ENCODE assay signal across 17 mouse cellular contexts in genomic region chr13:14424836-14425235, GRCm38 (mm10).
A peak's percentile ranks its signal among the peaks of the same experiment; 100 is the strongest.
DNase-seq lines count a peak whose midpoint lies in the region; ATAC-seq lines count a peak whose summit lies in the region.
"Had no signal": no experiment of that assay in that cellular context is flagged by ENCODE, and none has a peak within 500 bp of the region (broad histone marks: within the 10 kb centered on the region; RNA-seq: fewer than 3 reads in every experiment).

No protein-coding gene starts in this region.

- ATAC-seq in frontal cortex, adult (ENCODE audit: low TSS enrichment): peak; percentile 92
- ATAC-seq in erythroblast, adult 5-6 weeks (replicated peaks; ENCODE audit: low FRiP score, poor library complexity, severe bottlenecking): no peak
- ATAC-seq: activated CD4-positive, CD25-positive, alpha-beta regulatory T cell, adult 4 months; forebrain, embryonic 13.5 days; Patski had no signal

- DNase-seq in frontal cortex, postnatal 25 days (ENCODE audit: low spot score in 2 of 2): no peak
- peak; percentile 44 for DNase-seq in right cerebral cortex, adult 18-20 months
- DNase-seq in right cerebral cortex, postnatal 4 days: no peak
- DNase-seq in left cerebral cortex, postnatal 14 days (ENCODE audit: low spot score in 2 of 2): peak; percentile 39 to 86
- DNase-seq in adrenal gland, postnatal 36 days: no peak
- DNase-seq: adrenal gland, adult 2 months; adrenal gland, postnatal 25 days; cerebellum, adult 11-12 months; cerebellum, adult 9-10 months; cerebellum, postnatal 25 days; gastrocnemius, adult 2 months; gastrocnemius, postnatal 25 days had no signal

- intact Hi-C loops in left cerebral cortex, postnatal 14 days (cut with DNase I): no loop called here

Comparison
In these comparisons a context has a peak if more than half of its experiments do, and no peak if none do; other contexts are left out.
1. DNase-seq: peak in right cerebral cortex, adult 18-20 months (single experiment) and left cerebral cortex, postnatal 14 days (2 of 2); none in frontal cortex, postnatal 25 days (0 of 2), right cerebral cortex, postnatal 4 days (single experiment) and adrenal gland, postnatal 36 days (0 of 2).